Mouse (Mus musculus): ENCODE data around the gene L1td1. TPM values are rescaled to one million over a fixed set of nuclear protein-coding genes. Genes with fewer than 3 reads are reported as not detected.

The L1td1 gene
- total RNA-seq, 4 experiments from 2014 or later: not detected

DNA sequence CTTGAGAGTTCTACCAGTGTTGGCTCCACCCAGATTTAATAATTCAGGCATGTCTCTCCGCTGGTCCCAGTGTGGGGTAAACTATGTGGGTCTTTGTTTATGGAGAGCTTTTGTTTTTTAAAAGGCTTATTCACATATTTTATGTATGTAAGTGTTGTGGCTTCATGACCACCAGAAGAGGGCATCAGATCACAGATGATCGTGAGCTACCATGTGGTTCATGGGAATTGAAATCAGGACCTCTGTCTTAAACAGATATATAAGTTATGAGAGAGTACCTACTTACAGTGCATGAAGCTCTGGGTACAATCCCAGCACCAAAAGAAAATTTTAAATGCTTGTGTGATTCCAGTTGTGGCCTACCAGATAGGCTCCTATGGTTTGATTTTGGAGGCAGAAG lies 13.2 kb downstream of the L1td1 start:
- DNase-seq (ENCODE audit: low spot score in 2 of 2): no peak

DNA sequence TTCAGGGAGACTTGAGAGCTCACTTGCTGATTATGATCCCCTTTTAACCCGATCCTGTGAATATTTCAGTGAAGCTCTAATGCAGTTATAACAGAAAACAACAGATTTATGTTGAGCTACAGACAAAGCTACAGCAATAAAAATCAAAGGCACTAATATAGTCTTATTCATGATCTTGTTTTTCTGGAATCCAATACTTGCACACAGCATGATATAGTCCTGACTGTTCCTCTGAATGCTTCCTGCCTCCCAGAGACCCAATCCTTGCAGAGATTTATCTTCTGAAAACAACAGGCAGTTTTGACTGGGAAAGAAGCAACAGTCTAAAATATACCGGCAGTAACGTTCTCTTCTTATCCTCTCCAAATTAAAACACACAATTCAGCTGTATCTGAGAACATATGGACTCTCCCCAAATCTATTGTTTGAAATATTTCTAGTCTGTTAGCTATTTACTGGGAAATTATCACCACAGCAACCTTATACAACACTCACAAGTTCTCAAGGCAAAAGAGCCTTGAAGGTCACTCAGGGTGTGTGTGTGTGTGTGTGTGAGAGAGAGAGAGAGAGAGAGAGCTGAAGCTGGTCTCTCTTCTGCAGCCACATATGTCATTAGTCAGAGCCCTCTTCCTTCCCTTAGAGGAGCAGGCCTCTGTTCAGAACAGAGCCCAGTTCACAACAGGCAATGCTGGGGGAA lies 16.8 kb downstream of the L1td1 start:
- no peak for DNase-seq (ENCODE audit: low spot score in 2 of 2)

- DNase-seq (ENCODE audit: low spot score in 2 of 2): no peak
Observed at GRCm38 (mm10) chr4:98743906-98744210, 17.3 kb downstream of the L1td1 start.

DNA sequence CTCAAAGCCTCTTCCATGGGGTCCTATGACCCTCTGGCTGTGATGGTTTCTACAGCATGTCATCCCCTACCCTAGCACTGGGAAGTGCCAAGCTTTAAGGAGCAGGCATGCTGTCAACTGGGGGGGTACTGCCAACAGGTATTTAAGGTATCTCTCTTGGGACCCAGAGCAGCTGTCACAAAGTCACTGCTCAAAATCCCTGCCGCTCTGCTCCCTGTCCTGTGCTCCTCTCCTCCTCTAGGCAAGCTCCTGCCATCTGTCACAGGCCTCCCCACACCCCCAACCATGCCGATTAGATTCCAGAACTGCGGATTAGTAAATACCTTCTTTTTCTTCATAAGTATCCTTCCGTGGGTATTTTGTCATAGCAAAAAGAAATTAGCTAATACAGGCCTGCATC lies 27.9 kb downstream of the L1td1 start:
- no peak for DNase-seq (ENCODE audit: low spot score in 2 of 2)

- DNase-seq (ENCODE audit: low spot score in 2 of 2): no peak
Observed at GRCm38 (mm10) chr4:98756141-98756540, 29.6 kb downstream of the L1td1 start.

GRCm38 (mm10) chr4:98758012-98758821 lies 31.7 kb downstream of the L1td1 start:
- DNase-seq (ENCODE audit: low spot score in 2 of 2): no peak

DNA sequence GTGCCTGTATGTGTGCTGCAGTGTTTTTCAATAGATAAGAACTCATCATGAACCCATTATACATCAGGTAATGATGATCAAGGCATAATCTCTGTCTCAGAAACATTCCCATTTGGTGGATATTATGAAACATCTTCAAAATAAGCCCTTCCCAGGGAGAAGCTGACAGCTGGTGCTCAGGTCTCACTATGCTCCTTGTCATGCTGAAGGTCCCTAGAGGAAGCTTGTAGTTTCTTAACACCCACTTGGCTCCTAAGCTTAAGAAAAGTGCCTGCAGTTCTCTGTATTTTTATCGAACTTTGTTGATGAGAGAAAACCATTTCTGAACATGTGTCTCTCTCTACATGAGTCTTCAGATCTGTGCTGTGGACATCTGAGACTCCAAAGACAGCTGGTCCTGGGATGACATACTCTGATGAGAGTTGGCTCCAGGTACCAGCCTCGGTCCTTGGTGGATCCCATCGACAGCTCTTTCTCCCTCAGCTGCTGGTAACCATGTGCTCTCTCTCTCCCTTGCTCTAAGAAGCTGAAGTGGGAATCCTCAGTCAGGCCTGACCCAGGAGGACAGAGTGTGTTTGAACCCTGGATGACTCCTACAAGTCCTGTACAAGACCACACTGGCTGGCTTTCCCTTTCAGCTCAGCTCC lies 32.5 kb downstream of the L1td1 start:
- no peak for DNase-seq (ENCODE audit: low spot score in 2 of 2)

DNA sequence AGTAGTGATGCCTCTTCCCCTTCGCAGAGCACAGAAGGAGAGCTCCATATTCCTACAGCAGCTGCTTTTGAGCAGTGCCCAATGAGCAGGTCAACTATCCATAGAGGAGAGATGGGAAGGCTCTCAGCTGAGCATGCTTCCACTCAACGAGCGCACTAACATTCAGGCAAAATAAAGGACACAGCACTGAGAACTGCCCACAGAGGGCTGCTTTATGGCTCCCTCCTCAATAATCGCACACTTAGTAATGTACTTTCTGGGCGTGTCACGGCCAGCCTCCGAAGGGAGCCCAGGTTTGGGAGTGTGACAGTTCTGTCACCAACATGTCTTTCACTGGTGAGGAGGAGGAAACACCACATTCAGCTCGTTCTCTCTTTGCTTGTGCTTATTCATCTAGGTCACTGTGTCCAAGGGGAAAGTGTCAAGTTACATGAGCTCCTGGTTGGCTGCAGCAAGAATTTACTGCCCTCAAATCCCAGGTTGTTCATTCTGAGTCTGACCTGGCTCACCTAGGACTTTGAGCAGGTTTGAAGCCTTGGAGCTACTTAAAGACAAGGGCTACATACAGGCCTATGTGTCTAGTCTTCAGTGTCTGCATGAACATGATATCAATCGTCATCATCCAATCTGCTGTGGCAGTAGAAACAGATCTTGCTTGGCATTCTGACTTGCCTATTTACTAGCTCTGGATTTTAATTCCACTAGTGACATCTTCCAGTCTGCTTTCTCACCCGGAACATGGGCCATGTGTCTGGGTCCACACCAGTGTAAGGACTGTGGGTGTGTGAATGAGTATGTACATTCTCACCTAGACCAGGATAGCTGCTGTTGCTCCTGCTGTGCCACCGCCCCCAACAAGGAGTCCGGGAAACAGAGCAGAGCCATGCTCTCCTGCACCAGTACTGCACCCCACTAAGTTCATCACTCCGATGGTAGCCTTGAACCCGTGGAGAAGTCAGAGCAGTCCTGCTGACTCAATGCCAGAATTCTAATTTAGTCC lies 40.9 kb downstream of the L1td1 start:
- no peak for DNase-seq (ENCODE audit: low spot score in 2 of 2)

DNA sequence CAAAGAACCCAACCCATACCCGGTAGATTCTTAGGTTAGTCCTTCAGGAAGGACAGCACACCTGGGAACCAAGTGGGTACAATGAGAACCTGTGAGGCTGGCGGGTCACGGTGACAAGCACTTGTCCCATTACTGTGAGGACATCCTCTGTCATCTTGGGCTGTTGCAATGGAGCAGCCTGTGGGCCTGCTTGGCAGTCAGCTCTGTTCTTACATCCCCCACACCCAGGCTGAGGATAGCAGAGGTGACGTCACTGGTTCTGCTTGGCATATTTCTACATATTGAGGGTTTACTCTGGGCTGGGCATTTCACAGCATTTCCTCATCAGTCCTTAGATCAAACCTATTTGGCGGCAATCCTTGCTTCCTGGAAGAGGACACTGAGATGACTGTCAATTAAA lies 47.3 kb downstream of the L1td1 start:
- no peak for DNase-seq (ENCODE audit: low spot score in 2 of 2)

DNA sequence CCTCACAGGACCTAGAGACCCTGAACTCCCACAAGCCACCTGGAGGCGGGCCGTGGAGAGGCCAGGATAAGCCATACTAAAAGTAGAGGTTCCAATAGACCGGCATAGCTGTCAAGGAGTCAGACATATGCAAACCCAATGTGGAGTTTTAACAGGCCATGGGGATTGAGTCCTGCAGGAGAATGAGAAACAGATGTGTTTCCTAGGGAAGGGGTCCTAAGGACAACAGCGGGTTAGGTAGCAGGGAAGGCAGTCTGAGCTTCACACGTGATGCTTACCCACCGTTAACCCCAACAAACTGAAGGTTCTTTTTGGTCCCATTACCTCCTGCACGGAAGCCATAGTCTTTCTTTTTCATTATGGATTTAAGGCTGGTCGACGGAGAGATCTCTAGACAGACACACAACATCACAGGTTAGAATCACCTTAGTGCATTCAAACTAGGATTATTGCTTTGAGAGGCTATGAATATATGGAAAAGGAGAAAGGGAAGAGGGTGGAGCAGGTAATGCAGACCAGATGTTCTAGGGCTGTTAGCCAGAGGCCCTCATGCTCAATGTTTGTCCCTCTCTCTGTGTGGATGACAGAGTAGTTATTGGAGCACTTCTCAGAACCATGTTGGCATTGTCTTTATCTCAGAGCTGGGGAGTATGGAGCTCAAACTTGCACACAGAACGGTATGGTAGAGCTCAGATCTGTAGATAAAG lies 50.3 kb downstream of the L1td1 start:
- DNase-seq (ENCODE audit: low spot score in 2 of 2): no peak

DNA sequence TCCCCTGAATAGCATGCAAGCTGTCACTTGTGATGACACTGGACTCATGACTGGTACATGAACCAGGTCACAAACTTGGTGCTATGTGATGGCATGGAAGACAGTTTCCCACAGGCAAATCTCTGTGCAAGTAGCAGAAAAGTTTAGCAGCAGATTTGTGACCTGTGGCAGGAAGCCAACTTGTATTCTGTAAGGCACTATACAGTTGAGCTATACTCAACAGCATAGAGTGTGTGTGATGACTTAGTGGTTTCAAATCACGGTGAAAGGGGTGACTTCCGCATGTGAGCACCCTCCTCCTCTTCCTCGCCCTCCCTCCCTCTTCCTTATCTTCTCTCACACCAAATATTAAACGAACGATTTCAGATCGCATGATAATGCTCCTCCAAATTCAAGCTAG lies 50.9 kb downstream of the L1td1 start:
- no peak for DNase-seq (ENCODE audit: low spot score in 2 of 2)

DNA sequence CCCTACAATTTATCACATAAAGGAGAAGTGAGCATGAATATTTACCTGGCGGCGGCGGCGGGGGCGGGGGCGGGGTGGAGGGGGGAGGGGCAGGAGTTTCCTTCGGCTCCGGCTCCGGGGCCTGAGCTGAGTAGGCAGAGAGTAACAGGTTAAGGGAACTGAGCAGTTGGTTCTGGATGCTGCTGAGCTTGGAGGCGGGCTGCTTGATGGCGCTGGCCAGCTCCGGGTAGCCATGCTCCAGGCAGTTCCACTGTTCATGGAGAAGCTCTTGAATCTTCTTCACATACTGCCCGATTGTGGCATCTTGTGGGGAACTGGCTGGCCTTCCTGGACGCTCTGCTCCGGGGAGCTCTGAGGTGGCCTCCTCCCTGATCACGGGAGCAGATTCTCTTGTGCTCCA lies 51.7 kb downstream of the L1td1 start:
- DNase-seq (ENCODE audit: low spot score in 2 of 2): no peak

- DNase-seq (ENCODE audit: low spot score in 2 of 2): no peak
Observed at GRCm38 (mm10) chr4:98785851-98786250, 59.3 kb downstream of the L1td1 start.

DNA sequence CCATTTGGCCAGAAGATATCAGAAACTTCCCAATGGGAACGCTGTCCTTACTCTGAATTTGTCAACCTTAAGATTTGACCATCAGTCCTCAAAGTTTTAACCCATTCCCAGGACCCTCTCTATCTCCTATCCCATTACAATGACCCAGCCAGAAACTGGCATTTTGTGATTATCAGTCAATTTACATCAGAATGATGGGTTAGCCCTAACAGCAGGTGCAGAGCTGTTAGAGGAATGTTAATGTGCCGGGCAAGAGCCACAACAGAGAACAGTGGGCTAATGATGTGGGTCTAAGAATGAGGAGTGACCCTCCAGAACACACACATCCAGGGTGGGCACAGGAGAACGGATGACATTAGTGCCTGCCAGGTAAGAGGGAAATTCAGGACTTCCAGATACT lies 59.7 kb downstream of the L1td1 start:
- no peak for DNase-seq (ENCODE audit: low spot score in 2 of 2)

Other genes with a start within 250 kb of the L1td1 start
- gene Kank4, start 90.8 kb downstream of the L1td1 start, total RNA-seq (2022): 1 to 10 TPM in 2 of 4 experiments, under 1 TPM in 2; 0.43 to 1.4 (median 0.86) TPM
- not detected for gene I0C0044D17Rik, start 97.1 kb downstream of the L1td1 start, total RNA-seq (2022)
- gene Usp1, start 197.1 kb downstream of the L1td1 start, total RNA-seq (2022): 10 to 100 TPM in 3 of 4 experiments, 1 to 10 TPM in 1; 10.0 to 13.1 (median 12.4) TPM

Data from gastrocnemius, adult 8-10 months (tissue).